In genomic region chr9:56165377-56165776, GRCm38 (mm10) we compare ENCODE assay signal across 8 mouse cellular contexts. TPM values are rescaled to one million over a fixed set of nuclear protein-coding genes. Genes with fewer than 3 reads are reported as not detected.
DNase-seq lines count a peak whose midpoint lies in the region; ATAC-seq and TF ChIP-seq lines count a peak whose summit lies in the region.

Gene Tspan3, minus strand, starts transcription at chr9:56165477.

- H3K9me3 ChIP-seq in heart, embryonic 11.5 days (replicated peaks; ENCODE audit: control insufficient read depth, low read length), result no peaks in the 10 kb centered on the region
- no peaks in the 10 kb centered on the region for H3K9me3 ChIP-seq in midbrain, postnatal 0 days (ENCODE audit: low read length)

- no peak for DNase-seq in layer of hippocampus, adult 8-10 months (ENCODE audit: low spot score in 2 of 2)
- DNase-seq in layer of hippocampus, adult 9-11 months, result no peak
- no peak for DNase-seq in layer of hippocampus, postnatal 36 days
- no peak for DNase-seq in midbrain, postnatal 0 days (ENCODE audit: low spot score)
- no peak for DNase-seq in ovary, postnatal 10 days (ENCODE audit: low spot score)
- no peak for DNase-seq in cerebellum, adult 9-11 months

- no peak for TF ChIP-seq POLR2A in cortical plate, adult 2 months (IDR thresholded peaks at IDR 0.05; ENCODE audit: extremely low read depth, insufficient read depth, low read length)

- no peak within 1 kb of the TSS for H3K4me3 ChIP-seq in cortical plate, adult 2 months (ENCODE audit: insufficient read depth, low read length)
- H3K4me3 ChIP-seq in heart, embryonic 11.5 days (ENCODE audit: low read depth, low read length), result no peak within 1 kb of the TSS
- no peak within 1 kb of the TSS for H3K4me3 ChIP-seq in midbrain, postnatal 0 days (ENCODE audit: low read depth, low read length)

- WGBS in heart, embryonic 11.5 days (ENCODE audit: insufficient replicate concordance), result 94% methylated on average over 6 of the region's 6 CpGs
- WGBS in midbrain, postnatal 0 days, result 93% methylated on average over 6 of the region's 6 CpGs

- H3K4me2 ChIP-seq in heart, embryonic 11.5 days, result no peak within 1 kb of the TSS
- H3K4me2 ChIP-seq in midbrain, postnatal 0 days (ENCODE audit: low read depth, low read length, poor library complexity, severe bottlenecking), result no peak within 1 kb of the TSS

- H3K27ac ChIP-seq in cortical plate, adult 2 months (ENCODE audit: insufficient read depth, low read length), result no peak within 1 kb of the TSS
- H3K27ac ChIP-seq in heart, embryonic 11.5 days (ENCODE audit: low read depth, low read length), result no peak within 1 kb of the TSS
- no peak within 1 kb of the TSS for H3K27ac ChIP-seq in midbrain, postnatal 0 days (ENCODE audit: low read depth, low read length)

- no peak for TF ChIP-seq CTCF in cortical plate, adult 2 months (IDR thresholded peaks at IDR 0.05; ENCODE audit: extremely low read depth, insufficient read depth, low read length)
- TF ChIP-seq CTCF in midbrain, postnatal 0 days (IDR thresholded peaks at IDR 0.05), result no peak

- H3K9ac ChIP-seq in heart, embryonic 11.5 days (ENCODE audit: low read depth, low read length), result no peak within 1 kb of the TSS
- no peak within 1 kb of the TSS for H3K9ac ChIP-seq in midbrain, postnatal 0 days (replicated peaks; ENCODE audit: low read length, poor library complexity, severe bottlenecking)

- H3K4me1 ChIP-seq in cortical plate, adult 2 months (ENCODE audit: control insufficient read depth, insufficient read depth, low read length), result 0 out of 2 replicates have a peak, but pooled peaks cover 1% of the 10 kb centered on the region
- no peaks in the 10 kb centered on the region; the same call in 1 of the 2 replicates for H3K4me1 ChIP-seq in heart, embryonic 11.5 days (ENCODE audit: control insufficient read depth, insufficient read depth, low read length)
- no peaks in the 10 kb centered on the region; the same call in 1 of the 2 replicates for H3K4me1 ChIP-seq in midbrain, postnatal 0 days (ENCODE audit: insufficient read depth, low read length)

- H3K27me3 ChIP-seq in heart, embryonic 11.5 days (ENCODE audit: control insufficient read depth, insufficient read depth, low read length), result no peaks in the 10 kb centered on the region
- no peaks in the 10 kb centered on the region for H3K27me3 ChIP-seq in midbrain, postnatal 0 days (ENCODE audit: insufficient read depth, low read length)

- H3K36me3 ChIP-seq in heart, embryonic 11.5 days (ENCODE audit: control insufficient read depth, insufficient read depth, low read length), result no peaks in the 10 kb centered on the region
- H3K36me3 ChIP-seq in midbrain, postnatal 0 days (ENCODE audit: insufficient read depth, low read length), result no peaks in the 10 kb centered on the region

- no peak for ATAC-seq in heart, embryonic 11.5 days (replicated peaks; ENCODE audit: insufficient number of reproducible peaks, low FRiP score, low TSS enrichment)
- ATAC-seq in midbrain, postnatal 0 days (ENCODE audit: low FRiP score), result no peak

RNA-seq across cellular contexts. Expression of gene Tspan3, which starts in this region (rescaled TPM):
- 100 to 1,000 TPM; 318 to 329 (median 327) TPM for total RNA-seq in layer of hippocampus, adult 8-10 months (2022)
- 452 and 461 TPM in 2 replicates for polyA plus RNA-seq in cortical plate, adult 2 months (2012; rRNA removed)
- 381 and 423 TPM in 2 replicates for polyA plus RNA-seq in heart, embryonic 11.5 days (2014; fragmentation: Nextera tagmentation; extraction: Ambion mirVana)
- 100 to 1,000 TPM; 329 to 341 TPM for total RNA-seq in layer of hippocampus, postnatal 36 days (2021)
- 452 and 511 TPM in 2 replicates for total RNA-seq in midbrain, postnatal 0 days (2014; rRNA removed)
- polyA plus RNA-seq in midbrain, postnatal 0 days (2015; fragmentation: Nextera tagmentation; extraction: Ambion mirVana), result 674 and 710 TPM in 2 replicates
